In genomic region chr2:80567411-80567810, GRCm38 (mm10) we compare ENCODE assay signal across 14 mouse cellular contexts.
DNase-seq lines count a peak whose midpoint lies in the region; ATAC-seq lines count a peak whose summit lies in the region.
"Had no signal": no experiment of that assay in that cellular context is flagged by ENCODE, and none has a peak within 500 bp of the region (broad histone marks: within the 10 kb centered on the region; RNA-seq: fewer than 3 reads in every experiment).

No protein-coding gene starts in this region.

- no peak for DNase-seq in frontal cortex, postnatal 10 days (ENCODE audit: low spot score in 2 of 2)
- DNase-seq in cerebellum, adult 8-10 months: peak; percentile 27
- DNase-seq in cerebellum, adult 9-11 months: peak; percentile 42
- DNase-seq in cerebellum, postnatal 36 days: peak; percentile 35 to 40
- DNase-seq in urinary bladder, postnatal 4 days (ENCODE audit: low spot score in 2 of 2): no peak
- DNase-seq in left cerebral cortex, adult 11 months (ENCODE audit: low spot score): no peak
- DNase-seq: adrenal gland, adult 2 months; adrenal gland, postnatal 25 days; gastrocnemius, postnatal 14 days; heart, postnatal 36 days; kidney, adult 2 months had no signal

- ATAC-seq in frontal cortex, adult (ENCODE audit: low TSS enrichment): peak; percentile 53
- ATAC-seq: forebrain, embryonic 15.5 days; intestine, embryonic 16.5 days had no signal

Comparison
In these comparisons a context has a peak if more than half of its experiments do, and no peak if none do; other contexts are left out.
1. DNase-seq: peak in cerebellum, adult 8-10 months (single experiment), cerebellum, adult 9-11 months (single experiment) and cerebellum, postnatal 36 days (2 of 2); none in frontal cortex, postnatal 10 days (0 of 2), urinary bladder, postnatal 4 days (0 of 2) and left cerebral cortex, adult 11 months (single experiment).